Mouse (Mus musculus) C2C12 (cell line): ENCODE measurements around the gene Lyzl4. TPM values are rescaled to one million over a fixed set of nuclear protein-coding genes. Genes with fewer than 3 reads are reported as not detected.
"Not testable (repeated sequence)": the region's sequence is repeated elsewhere in the genome, so short reads cannot be mapped to it uniquely, and the experiment has no call there.

Experiments
- H3K27me3 ChIP-seq: one replicate; pipeline ENCODE4 v1.6.1; 2011; ENCODE audit not compliant: control insufficient read depth, insufficient read depth, insufficient read length
- H3K36me3 ChIP-seq: one replicate; pipeline ENCODE4 v1.6.1; 2011; ENCODE audit not compliant: control insufficient read depth, insufficient read depth
- H3K4me3 ChIP-seq: one replicate; pipeline ENCODE4 v1.5.1; 2011; ENCODE audit warnings: mild to moderate bottlenecking, control low read depth; ENCODE audit not compliant: poor library complexity, insufficient read depth, severe bottlenecking
- H3K79me2 ChIP-seq: one replicate; pipeline ENCODE4 v1.6.1; 2011; ENCODE audit not compliant: control insufficient read depth, insufficient read depth
- H3K79me3 ChIP-seq: one replicate; pipeline ENCODE4 v1.6.1; 2011; ENCODE audit warnings: low read depth, control low read depth
- H3ac ChIP-seq: one replicate; pipeline ENCODE3; 2011; ENCODE audit warnings: low read depth; ENCODE audit not compliant: control insufficient read depth, insufficient read length
- CEBPB ChIP-seq: IDR thresholded peaks from one replicate; pipeline ENCODE4 v1.6.1; 2011; ENCODE audit warnings: low read depth, mild to moderate bottlenecking, control low read depth, moderate library complexity
- CTCF ChIP-seq: IDR thresholded peaks from one replicate; pipeline ENCODE4 v1.5.1; 2011; ENCODE audit not compliant: control insufficient read depth, insufficient read depth, insufficient read length
- FOSL1 ChIP-seq: IDR thresholded peaks from one replicate; pipeline ENCODE4 v1.8.0; 2011; ENCODE audit warnings: mild to moderate bottlenecking, low read length; ENCODE audit not compliant: poor library complexity, insufficient read depth, severe bottlenecking
- MAX ChIP-seq: IDR thresholded peaks from one replicate; pipeline ENCODE4 v1.6.1; 2011; ENCODE audit warnings: mild to moderate bottlenecking, control low read depth
- MYOD1 ChIP-seq: IDR thresholded peaks from one replicate; pipeline ENCODE4 v1.6.1; 2011; ENCODE audit warnings: low read depth; ENCODE audit not compliant: control insufficient read depth, insufficient read length
- MYOG ChIP-seq: IDR thresholded peaks from one replicate; pipeline ENCODE4 v1.6.1; 2011; ENCODE audit not compliant: control insufficient read depth, insufficient read length; ENCODE audit errors: extremely low read depth
- USF1 ChIP-seq: IDR thresholded peaks from one replicate; pipeline ENCODE4 v1.6.1; 2011; ENCODE audit warnings: low read depth, mild to moderate bottlenecking, control low read depth, moderate library complexity
- polyA plus RNA-seq: library from polyadenylated mRNA; unstranded; fragments of >200 nt; fragmentation: generic; extraction: Trizol; gene quantifications from one replicate; pipeline ENCODE4 v1.2.1, GENCODE M21; 2012; ENCODE audit warnings: missing spikeins

Lyzl4 gene
- polyA plus RNA-seq, 1 experiment, result not detected

DNA sequence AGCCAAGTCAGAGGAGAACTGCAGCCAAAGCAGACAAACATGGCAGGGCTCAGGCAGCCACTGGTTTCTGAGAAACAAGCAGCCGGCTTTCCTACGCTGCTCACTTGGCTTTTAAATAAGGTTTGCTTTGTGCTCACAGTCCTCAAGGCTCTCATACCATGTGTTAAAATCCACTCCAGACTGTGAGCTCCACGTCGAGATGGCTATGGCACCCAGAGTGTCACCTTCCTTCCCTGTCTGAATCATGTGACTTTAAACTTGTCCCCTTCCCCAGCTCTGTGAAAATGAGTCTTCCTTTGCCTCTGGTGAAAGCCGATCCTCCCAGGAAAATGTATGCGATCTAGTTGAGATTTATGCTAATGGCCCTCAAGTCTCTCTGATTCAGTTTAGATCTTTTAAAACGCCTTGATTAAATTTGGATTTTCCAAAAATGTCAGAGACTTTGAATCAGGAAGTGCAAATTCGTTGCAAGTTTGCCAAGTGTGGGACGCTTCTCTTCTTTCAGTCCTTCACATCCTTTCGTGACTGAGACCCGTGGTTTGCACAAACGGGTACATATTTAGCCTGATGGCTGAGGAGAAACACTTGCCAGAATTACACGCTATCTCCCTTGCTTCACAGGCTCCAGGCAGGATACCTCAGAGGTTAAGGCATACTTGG lies 41.6 kb downstream of the Lyzl4 start:
- no peaks in the 10 kb centered on the region for H3K79me3 ChIP-seq
- H3K36me3 ChIP-seq, result no peaks in the 10 kb centered on the region
- H3K27me3 ChIP-seq, result peaks cover 8% of the 10 kb centered on the region
- H3K79me2 ChIP-seq, result no peaks in the 10 kb centered on the region
- no peak overlapping the region for H3K4me3 ChIP-seq
- TF ChIP-seq CTCF (no peak), USF1 (no peak), MYOD1 (no peak), FOSL1 (no peak), MAX (no peak), MYOG (no peak), CEBPB (no peak)
- H3ac ChIP-seq, result no peak overlapping the region

- Histone ChIP-seq H3ac (no peak overlapping the region), H3K36me3 (no peaks in the 10 kb centered on the region), H3K79me3 (no peaks in the 10 kb centered on the region), H3K79me2 (no peaks in the 10 kb centered on the region), H3K27me3 (peaks cover 13% of the 10 kb centered on the region), H3K4me3 (no peak overlapping the region)
- TF ChIP-seq FOSL1, result no peak
These were observed 42.3 kb downstream of the Lyzl4 start for GRCm38 (mm10) chr9:121599551-121599950.

DNA sequence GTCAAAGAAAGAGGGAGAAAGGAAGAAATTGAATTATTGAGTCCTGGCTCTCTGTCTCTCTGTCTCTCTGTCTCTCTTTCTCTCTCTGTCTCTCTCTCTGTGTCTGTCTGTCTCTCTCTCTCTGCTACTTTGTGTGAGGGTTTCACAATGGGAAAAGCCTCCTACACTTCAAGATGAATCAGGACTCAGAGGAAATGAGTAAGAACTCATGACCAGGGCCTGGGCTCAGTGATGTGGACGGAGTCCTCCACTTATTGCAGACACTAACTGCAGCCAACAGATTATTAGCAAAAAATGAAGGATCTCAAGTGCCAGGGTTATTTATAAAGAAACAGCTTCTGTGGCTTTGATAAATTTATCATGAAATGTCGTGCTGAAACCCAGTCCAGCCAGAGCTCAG lies 43.8 kb downstream of the Lyzl4 start:
- H3K79me3 ChIP-seq, result no peaks in the 10 kb centered on the region
- TF ChIP-seq USF1 (no peak), MYOG (no peak), MYOD1 (no peak), FOSL1 (no peak), CEBPB (no peak), MAX (no peak), CTCF (no peak)
- no peaks in the 10 kb centered on the region for H3K36me3 ChIP-seq
- no peaks in the 10 kb centered on the region for H3K79me2 ChIP-seq
- no peak overlapping the region for H3ac ChIP-seq
- peaks cover 13% of the 10 kb centered on the region for H3K27me3 ChIP-seq
- no peak overlapping the region for H3K4me3 ChIP-seq

- H3K27me3 ChIP-seq, result peaks cover 8% of the 10 kb centered on the region
- no peaks in the 10 kb centered on the region for H3K36me3 ChIP-seq
- no peak overlapping the region for H3K4me3 ChIP-seq
- no peak overlapping the region for H3ac ChIP-seq
- no peak for TF ChIP-seq MYOG
- no peak for TF ChIP-seq USF1
- no peak for TF ChIP-seq CEBPB
- TF ChIP-seq CTCF, result no peak
- no peak for TF ChIP-seq MYOD1
- no peak for TF ChIP-seq MAX
- TF ChIP-seq FOSL1, result no peak
- no peaks in the 10 kb centered on the region for H3K79me3 ChIP-seq
- H3K79me2 ChIP-seq, result no peaks in the 10 kb centered on the region
These were observed 47.1 kb downstream of the Lyzl4 start for GRCm38 (mm10) chr9:121594771-121595170.

DNA sequence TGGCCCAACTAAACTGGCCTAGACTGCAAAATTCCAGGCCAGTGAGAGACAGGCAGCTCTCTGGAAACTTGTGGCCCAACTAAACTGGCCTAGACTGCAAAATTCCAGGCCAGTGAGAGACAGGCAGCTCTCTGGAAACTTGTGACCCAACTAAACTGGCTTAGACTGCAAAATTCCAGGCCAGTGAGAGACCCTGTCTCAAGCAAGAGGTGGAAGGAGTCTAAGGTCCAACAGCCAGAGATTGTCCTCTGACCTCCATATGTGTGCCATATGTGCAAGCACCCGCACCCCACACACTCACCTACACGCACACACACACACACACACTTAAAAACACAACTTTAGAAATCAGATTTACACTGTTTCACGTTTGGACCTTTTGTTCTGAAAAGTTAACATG lies 48.1 kb downstream of the Lyzl4 start:
- H3K36me3 ChIP-seq, H3K27me3 ChIP-seq, H3ac ChIP-seq, H3K79me3 ChIP-seq, H3K79me2 ChIP-seq, H3K4me3 ChIP-seq: not testable (repeated sequence)

GRCm38 (mm10) chr9:121592948-121593550 lies 48.8 kb downstream of the Lyzl4 start:
- TF ChIP-seq USF1, result no peak
- peaks cover 5% of the 10 kb centered on the region for H3K27me3 ChIP-seq
- no peak overlapping the region for H3ac ChIP-seq
- no peaks in the 10 kb centered on the region for H3K79me3 ChIP-seq
- H3K79me2 ChIP-seq, result no peaks in the 10 kb centered on the region
- H3K4me3 ChIP-seq, result no peak overlapping the region
- H3K36me3 ChIP-seq, result no peaks in the 10 kb centered on the region
